Mouse (Mus musculus) right cerebral cortex, adult 18-20 months (tissue): ENCODE data around the gene Cluh.

Experiments used
- DNase-seq: peaks from one replicate; pipeline ENCODE4 v3.0.0; 2022; ENCODE audit warnings: mixed read lengths

The Cluh gene

GRCm38 (mm10) chr11:74675156-74675555 lies 25.9 kb downstream of the Cluh start:
- peak; percentile 77 for DNase-seq

- DNase-seq, result no peak
Measured at GRCm38 (mm10) chr11:74692151-74692550, 42.9 kb downstream of the Cluh start.

- no peak for DNase-seq
Measured at GRCm38 (mm10) chr11:74699505-74699904, 50.2 kb downstream of the Cluh start.

- no peak for DNase-seq
Measured at GRCm38 (mm10) chr11:74704068-74704467, 54.8 kb downstream of the Cluh start.

- no peak for DNase-seq
Measured at GRCm38 (mm10) chr11:74708781-74709180, 59.5 kb downstream of the Cluh start.

GRCm38 (mm10) chr11:74710671-74711070 lies 61.4 kb downstream of the Cluh start:
- no peak for DNase-seq

- DNase-seq, result peak; percentile 19
Measured at GRCm38 (mm10) chr11:74715971-74716525, 66.8 kb downstream of the Cluh start.
